Mouse (Mus musculus) testis, adult 2 months (tissue): ENCODE data around the gene Atg10.

Experiments used
- CTCF ChIP-seq: fragments of 200-500 bp; IDR thresholded peaks from 2 replicates; pipeline ENCODE4 v1.5.1; 2012; ENCODE audit warnings: low read depth, mild to moderate bottlenecking, inconsistent platforms, low read length, moderate library complexity; ENCODE audit not compliant: control insufficient read depth, insufficient read depth, insufficient replicate concordance
- POLR2A ChIP-seq: fragments of 200-500 bp; IDR thresholded peaks from 2 replicates; pipeline ENCODE4 v1.6.1; 2012; ENCODE audit warnings: low read depth, mild to moderate bottlenecking, inconsistent platforms, low read length, moderate library complexity; ENCODE audit not compliant: control insufficient read depth

- TF ChIP-seq CTCF (no peak), POLR2A (no peak)
Measured at GRCm38 (mm10) chr13:90913675-90914192, 310.0 kb downstream of the Atg10 start.
